Mouse (Mus musculus) right cerebral cortex, postnatal 36 days (tissue): ENCODE measurements around the gene Mef2d.
A peak's percentile ranks its signal among the peaks of the same experiment; 100 is the strongest.

Source experiments
- DNase-seq, 2 experiments: peaks; one replicate each; pipeline ENCODE4 v3.0.0; 2022; ENCODE audit warnings: low spot score in 2 of 2, mixed read lengths in 1 of 2

Mef2d gene

DNA sequence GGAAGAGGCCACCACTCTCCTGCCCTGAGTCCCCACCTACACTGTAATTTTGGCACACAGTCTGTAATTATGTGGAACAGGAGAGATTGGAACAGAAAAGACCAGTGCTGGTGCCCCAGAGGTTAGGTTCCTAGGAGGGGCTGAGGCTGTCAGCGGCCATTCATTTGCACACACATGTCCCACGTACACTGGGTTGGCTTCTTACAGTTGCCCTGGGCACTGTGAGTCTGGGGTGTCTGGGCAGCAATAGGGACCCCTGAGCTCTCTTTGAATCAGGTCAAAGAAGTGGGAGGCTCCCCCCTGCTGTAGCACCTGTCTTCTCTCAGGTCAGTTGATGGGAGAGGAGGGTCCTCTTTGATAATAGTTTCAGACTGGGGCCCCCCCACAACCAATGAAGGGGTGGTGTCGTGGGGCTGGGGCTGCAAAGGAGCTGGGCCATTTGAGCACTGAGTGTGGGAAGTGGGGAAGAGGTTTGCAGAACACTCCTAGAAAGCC lies 66.1 kb downstream of the Mef2d start:
- no peak for DNase-seq

DNA sequence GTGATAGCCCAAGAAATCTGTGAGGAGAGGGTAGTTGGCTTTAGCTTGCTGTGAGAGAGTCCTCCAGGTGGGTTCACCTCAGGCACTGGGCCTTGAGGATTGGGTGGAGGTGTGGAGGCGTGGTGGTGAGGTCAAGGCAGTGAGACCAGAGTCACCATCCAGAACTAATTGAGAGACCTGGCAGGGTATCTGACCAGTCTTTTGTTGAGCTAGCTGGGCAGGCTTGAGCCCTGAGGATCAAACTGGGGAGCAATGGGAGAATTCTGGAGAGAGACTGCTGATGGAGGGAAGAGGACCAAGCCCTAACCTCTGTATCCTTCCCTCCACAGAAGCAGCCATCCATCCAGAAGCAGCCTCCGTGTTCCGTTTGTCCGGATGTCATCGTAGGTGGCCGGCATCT lies 67.1 kb downstream of the Mef2d start:
- DNase-seq: no peak

DNA sequence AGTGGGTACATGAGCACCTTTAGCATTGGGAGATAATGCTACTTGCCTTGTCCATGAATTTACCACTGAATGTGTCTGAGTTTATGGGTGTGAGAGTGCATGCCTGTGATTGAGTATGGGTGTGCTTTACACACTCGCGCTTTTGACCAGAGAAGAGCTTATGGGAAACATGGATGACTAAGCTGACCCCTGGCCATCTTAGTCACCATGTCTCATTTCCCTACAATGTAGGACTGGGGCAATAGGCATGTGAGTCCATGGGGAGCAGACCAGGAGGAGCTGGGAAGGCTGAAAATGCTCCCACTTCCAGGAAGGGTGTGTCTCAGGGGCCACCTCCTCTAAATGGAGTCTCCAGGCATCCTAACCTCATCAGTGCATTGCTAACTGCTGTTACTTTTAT lies 67.9 kb downstream of the Mef2d start:
- DNase-seq: no peak

DNA sequence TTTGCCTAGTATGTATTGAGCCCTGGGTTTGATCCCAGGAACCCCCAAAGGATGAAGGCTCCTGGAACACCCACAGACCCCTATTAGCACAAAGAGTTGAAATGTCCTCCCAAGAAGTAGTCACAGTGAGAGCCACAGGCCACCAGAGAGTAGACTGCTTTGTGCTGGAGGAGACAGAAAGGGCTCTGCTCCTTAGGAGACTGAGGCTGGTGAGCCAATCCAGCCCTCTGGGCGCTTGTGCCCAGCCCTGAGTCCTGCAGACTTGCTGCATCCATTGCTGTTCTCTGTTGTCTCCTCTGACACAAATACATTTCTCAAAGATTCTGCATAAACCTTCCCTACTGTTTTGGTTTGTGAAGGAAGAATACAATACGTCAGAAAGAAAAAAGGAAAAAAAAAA lies 68.7 kb downstream of the Mef2d start:
- no peak for DNase-seq

DNA sequence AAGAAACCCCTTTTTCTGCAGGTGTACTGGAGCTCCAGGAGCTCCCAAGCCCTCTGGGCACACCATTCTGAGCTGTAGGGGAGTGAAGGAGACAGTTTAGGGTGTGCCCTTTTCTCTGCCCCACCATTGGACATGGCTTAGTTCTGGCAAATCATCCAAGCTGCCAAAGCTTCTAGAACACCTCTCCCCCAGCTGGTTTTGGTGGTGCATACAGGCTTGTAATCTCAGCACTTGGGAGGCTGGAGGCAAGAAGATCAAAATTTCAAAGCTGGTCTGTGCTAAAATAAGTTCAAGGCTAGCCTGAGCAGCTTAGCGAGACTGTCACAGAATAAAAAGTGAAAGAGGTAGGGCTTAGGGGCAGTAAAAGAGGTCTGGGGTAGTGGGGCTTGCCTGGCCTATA lies 70.2 kb downstream of the Mef2d start:
- no peak for DNase-seq

DNA sequence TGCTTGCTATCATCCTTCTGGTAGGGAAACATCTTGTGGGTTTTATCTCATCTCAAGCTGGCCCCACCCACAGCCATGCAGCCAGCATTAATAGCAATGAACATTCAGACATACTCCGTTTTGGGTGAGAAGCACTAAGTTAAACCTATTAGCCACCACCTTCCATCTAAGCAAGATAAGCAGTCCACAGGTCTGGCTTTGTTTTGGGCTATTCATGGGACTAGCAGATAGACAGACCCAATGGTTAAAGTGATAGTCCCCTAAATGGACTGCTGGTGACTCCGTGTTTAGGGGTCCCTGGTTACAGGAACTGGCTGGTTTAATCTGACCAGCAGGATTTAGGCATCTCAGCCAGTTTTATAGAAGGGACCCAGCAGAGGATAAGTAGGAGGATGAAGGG lies 70.8 kb downstream of the Mef2d start:
- no peak for DNase-seq

DNA sequence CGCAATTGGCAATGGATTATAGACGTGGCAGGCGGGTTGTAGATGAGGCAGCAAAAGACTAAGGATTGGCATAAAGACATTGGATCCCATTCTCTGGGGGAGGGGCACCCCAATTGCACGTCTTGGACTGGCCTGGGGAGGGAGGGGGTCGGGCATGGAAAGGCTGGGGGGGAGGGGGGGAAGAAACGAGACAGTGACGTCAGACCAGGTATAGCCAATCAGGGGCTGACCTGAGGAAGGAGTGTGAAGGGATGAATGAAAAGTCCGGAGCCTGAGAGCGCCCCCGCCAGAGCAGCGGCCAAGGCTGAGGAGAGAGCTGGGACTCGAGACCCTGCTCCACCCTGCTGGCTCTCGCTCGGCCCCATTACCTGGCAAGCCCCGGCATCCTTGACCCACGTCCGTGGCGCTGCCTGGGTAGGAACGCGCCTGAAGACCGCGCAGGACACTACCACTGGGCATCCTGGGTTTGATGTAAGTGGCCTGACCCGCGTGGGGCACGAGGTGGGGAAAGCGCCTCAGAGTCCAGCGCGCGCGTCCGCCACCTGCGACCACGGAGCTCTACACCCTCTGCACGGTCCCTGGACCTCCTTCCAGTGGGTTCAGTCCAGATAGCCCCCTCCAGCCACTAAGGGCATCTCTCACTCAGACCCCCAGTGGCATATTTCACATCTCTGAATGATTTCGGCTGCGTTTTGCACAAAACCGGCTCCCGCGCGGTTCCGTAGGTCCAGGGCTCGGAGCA lies 72.2 kb downstream of the Mef2d start:
- peak; percentile 74 to 75 for DNase-seq

DNA sequence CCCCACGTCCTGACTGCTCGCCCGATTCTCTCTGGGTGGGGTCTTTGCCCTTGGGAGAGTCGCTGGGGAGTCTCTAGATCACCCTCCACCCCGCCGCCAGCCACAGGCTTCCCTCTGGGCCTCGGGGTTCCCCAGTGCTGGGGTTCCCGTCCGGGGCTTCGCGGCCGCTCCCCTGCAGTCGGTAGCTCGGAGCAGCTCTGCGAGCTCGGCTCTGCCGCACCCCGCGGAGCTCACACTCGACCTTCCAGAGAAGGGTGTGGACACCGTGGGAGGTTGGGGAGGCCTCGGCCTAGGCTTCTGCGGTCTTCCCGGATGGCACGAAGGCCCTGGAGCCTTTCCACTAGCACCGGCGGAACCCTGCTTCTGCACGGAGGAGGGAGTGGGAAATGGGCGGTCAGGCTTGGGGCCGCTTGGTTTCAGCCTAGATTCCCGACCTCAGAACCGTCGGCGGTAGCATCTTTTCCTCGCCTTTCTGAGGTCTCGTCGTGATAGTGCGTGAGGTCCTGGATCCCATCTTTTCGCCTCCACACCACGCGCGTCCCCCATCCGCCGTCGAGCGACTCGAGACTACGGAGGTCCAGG lies 72.9 kb downstream of the Mef2d start:
- DNase-seq: no peak

DNA sequence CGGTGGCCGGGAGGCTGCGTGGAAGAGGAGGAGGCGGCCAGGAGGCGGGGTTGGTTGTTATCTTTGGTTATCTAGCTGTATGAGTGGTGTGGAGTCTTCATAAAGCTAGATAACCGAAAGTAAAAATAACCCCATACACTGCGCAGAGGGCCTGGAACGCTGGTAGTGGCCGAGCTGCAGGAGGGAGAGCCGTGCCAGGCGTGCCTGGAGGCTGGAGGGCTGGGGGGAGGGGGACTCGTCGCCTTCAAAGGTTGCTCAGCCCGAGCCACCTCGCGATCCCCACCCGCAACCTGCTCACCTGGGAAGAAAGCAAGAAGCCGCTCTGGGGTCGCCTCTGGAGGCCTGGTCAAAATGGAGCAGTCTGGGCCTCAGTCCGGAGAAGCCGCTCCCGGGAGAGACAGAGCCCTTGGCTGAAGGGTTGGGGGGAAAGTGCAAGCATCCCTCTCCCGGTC lies 73.4 kb downstream of the Mef2d start:
- no peak for DNase-seq

DNA sequence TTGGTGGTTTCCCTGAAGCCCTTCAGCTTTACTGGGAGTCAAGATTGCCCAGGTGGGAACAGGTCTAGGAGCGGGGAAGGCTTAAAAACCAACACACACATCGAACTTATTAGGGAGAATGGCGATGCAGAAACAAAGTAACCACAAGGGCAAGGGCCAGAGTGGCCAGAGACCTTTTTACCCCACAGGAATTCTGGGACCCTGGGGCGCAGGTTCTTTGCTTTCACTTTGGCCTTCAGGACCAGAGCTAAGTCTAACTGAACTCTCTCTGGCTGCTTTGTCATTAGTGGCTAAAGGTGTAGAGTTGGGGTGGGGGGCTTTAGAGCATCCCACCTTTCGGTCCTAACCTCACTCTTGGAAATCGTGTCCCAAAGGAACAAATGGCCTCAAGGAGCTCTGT lies 73.9 kb downstream of the Mef2d start:
- DNase-seq: no peak

DNA sequence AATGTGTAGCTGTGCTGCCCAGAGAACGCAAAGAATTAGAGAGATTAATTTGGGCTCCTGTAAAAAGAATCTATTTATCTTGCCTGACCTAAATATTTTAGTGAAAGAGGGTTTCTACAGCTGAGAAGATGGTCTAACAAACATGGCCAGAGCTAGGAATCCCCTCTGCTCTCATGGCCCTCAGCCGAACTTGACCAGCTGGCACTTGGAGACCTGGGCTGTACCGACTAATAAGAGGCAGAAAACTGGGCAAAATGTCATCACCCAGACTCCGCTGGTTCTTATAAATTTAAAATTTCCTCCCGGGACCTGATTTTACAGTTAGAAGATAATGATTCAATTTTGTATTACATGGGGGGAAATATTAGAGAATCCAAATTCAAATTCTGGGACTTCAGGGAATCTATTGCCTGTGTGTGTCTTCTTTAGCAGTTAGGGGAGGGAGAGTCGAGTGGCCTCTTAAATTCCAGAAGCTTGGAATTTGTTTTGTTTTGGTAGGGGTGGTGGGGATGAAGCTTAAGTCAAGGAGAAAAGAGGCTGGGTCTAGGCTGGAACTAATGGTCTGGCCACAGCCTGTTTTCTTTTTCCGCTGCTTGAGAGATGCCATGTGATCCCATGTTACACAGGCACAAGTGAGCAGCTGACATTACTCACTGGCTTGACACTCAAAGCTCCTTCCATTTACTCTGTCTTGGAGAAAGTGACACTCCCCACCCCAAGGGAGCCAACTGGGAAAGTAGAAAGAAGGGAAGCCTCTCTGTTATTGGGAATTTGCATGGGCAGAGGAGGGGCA lies 74.6 kb downstream of the Mef2d start:
- DNase-seq: no peak

DNA sequence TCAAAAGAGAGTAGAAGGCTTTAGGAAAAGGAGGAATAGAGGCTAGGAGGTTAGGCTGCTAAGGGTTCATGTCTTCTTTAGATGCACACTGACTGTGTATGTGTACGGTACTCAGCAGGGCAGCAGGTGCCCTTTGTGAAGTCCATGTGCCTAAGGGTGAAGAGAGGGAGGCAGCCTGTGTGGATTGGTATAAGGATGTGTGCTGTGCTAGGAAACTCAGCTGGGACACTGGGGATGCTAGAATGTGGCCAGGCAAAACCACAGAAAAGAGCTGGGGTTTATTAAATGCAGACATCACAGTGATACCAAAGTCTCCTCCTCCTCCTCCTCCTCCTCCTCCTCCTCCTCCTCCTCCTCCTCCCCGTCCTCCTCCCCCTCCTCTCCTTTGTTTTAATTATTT lies 75.5 kb downstream of the Mef2d start:
- DNase-seq: no peak

DNA sequence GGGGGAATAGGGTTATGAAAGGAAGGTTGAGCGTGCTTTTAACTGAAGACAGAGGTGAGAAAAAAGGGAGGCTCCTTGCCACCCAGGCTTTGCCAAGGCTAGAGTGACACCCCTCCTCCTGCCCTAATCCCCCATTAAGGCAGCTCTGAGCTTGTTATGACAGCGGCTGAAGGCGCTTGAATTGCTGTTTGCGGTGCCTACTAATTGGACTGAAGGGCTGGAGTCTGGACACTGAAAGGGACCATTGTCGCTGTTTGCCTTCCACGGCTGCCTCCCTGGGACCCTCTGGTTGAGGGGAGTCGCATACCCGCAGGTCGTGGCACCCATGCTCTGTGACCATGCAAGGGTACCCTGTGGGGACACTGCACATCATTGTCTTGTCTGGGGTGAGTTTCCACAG lies 77.8 kb downstream of the Mef2d start:
- no peak for DNase-seq

DNA sequence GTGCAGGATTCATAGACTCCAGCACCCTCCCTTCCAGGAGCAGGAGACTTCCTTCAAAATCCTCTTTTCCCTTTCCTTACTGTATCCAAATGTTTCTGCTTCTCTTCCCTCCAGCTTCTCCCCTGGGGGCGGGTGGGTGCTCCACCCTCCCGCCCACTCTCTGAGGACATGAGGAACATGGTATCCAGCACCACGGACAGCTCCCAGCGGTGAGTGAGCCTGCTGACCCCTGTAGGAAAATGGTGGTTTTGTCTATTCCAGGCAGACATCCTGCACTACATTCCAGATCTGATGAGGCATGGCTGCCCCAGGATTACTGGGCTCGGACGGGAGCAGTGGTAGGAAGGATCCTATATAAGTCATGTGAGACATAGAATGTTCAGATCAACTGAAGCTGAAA lies 78.7 kb downstream of the Mef2d start:
- no peak for DNase-seq
